Mouse (Mus musculus) intestine, embryonic 16.5 days (tissue): Measurements from ENCODE around the gene Lrrc61. TPM values are rescaled to one million over a fixed set of nuclear protein-coding genes. Genes with fewer than 3 reads are reported as not detected.

ENCODE experiments used
- ATAC-seq: fragments of 200-750 bp; cut with Nextera tagmentation; 2 replicates; pipeline ENCODE4 v1.8.0; 2017; ENCODE audit warnings: moderate TSS enrichment, moderate library complexity
- H3K27ac ChIP-seq: fragments of 300-500 bp; sonication (generic); 2 replicates; pipeline ENCODE4 v1.5.1; 2014; ENCODE audit warnings: mild to moderate bottlenecking, low read length
- H3K27me3 ChIP-seq: fragments of 300-500 bp; sonication (generic); replicated peaks from 2 replicates; pipeline ENCODE4 v1.6.1; 2014; ENCODE audit warnings: low read length, control low read depth, mixed read lengths; ENCODE audit not compliant: control insufficient read depth, insufficient read depth
- H3K36me3 ChIP-seq: fragments of 300-500 bp; sonication (generic); 2 replicates; pipeline ENCODE4 v1.6.1; 2014; ENCODE audit warnings: low read length, control low read depth; ENCODE audit not compliant: control insufficient read depth, insufficient read depth
- H3K4me1 ChIP-seq: fragments of 300-500 bp; sonication (generic); 2 replicates; pipeline ENCODE4 v1.6.1; 2014; ENCODE audit warnings: low read length, control low read depth, mixed read lengths; ENCODE audit not compliant: control insufficient read depth, insufficient read depth
- H3K4me2 ChIP-seq: fragments of 300-500 bp; sonication (generic); 2 replicates; pipeline ENCODE4 v1.6.1; 2014; ENCODE audit warnings: low read depth, low read length, control low read depth
- H3K4me3 ChIP-seq: fragments of 300-500 bp; sonication (generic); 2 replicates; pipeline ENCODE4 v1.5.1; 2014; ENCODE audit warnings: mild to moderate bottlenecking, low read length
- H3K9ac ChIP-seq: fragments of 300-500 bp; sonication (generic); 2 replicates; pipeline ENCODE4 v1.6.1; 2014; ENCODE audit warnings: low read depth, low read length
- H3K9me3 ChIP-seq: fragments of 300-500 bp; sonication (generic); 2 replicates; pipeline ENCODE4 v1.6.1; 2016; ENCODE audit warnings: low read length, control low read depth; ENCODE audit not compliant: control insufficient read depth
- WGBS: fragments of 180-500 bp; shearing (Covaris S2); extraction: QIAGEN DNeasy Blood & Tissue Kit; methylation state at CpG from one replicate; pipeline ENCODE4 v1.1.7; 2014; 5-methylcytosine and 5-hydroxymethylcytosine counted together
- polyA plus RNA-seq: library from polyadenylated mRNA; unstranded; fragments of >200 nt; fragmentation: Nextera tagmentation; extraction: Ambion mirVana; gene quantifications from 2 replicates; pipeline ENCODE4 v1.2.1, GENCODE M21; 2015

Gene Lrrc61
- polyA plus RNA-seq, 1 experiment from 2014 or later: 10.4 TPM

- Histone ChIP-seq H3K4me1 (peaks cover 9% of the 10 kb centered on the region; the same call in 1 of the 2 replicates), H3K27me3 (no peaks in the 10 kb centered on the region), H3K4me3 (peak overlapping the region; percentile 77), H3K9me3 (peaks cover 23% of the 10 kb centered on the region), H3K9ac (peak overlapping the region; percentile 92), H3K27ac (peak overlapping the region; percentile 85), H3K4me2 (peak overlapping the region; percentile 84), H3K36me3 (peaks cover 37% of the 10 kb centered on the region)
- peak; percentile 60 for ATAC-seq
- WGBS: under 1% methylated on average over 37 of the region's 41 CpGs
Observed at GRCm38 (mm10) chr6:48594043-48594738, 39.6 kb downstream of the Lrrc61 start.

DNA sequence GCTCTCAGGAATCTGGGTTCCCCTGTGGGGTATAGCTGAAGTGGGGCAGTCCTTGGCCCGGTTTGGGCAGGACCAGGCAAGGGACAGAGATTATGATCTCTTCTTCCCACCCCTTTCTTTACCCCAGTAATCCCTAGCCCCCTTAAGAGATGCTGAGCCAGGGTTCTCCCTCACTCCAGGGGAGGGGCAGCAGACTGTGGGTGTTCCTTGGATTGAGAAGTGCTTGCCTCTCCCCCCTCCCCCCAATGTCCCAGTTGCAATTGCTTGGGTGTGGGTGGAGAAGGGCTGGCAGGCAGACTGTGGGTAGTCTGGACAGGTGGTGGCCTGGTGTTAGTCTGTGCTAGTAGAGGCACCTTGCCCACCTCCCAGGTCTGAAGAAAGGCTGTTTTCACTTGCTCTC is 40.7 kb downstream of the Lrrc61 start:
- Histone ChIP-seq H3K4me2 (peak overlapping the region; percentile 84), H3K27ac (no peak overlapping the region), H3K9me3 (peaks cover 23% of the 10 kb centered on the region), H3K27me3 (no peaks in the 10 kb centered on the region), H3K4me1 (peaks cover 8% of the 10 kb centered on the region; the same call in 1 of the 2 replicates), H3K9ac (0 out of 2 replicates have a peak overlapping the region, but pooled peaks have one; percentile 92), H3K4me3 (0 out of 2 replicates have a peak overlapping the region, but pooled peaks have one; percentile 77), H3K36me3 (peaks cover 42% of the 10 kb centered on the region)
- WGBS: 57% methylated on average over 1 of the region's 1 CpGs
- no peak for ATAC-seq

DNA sequence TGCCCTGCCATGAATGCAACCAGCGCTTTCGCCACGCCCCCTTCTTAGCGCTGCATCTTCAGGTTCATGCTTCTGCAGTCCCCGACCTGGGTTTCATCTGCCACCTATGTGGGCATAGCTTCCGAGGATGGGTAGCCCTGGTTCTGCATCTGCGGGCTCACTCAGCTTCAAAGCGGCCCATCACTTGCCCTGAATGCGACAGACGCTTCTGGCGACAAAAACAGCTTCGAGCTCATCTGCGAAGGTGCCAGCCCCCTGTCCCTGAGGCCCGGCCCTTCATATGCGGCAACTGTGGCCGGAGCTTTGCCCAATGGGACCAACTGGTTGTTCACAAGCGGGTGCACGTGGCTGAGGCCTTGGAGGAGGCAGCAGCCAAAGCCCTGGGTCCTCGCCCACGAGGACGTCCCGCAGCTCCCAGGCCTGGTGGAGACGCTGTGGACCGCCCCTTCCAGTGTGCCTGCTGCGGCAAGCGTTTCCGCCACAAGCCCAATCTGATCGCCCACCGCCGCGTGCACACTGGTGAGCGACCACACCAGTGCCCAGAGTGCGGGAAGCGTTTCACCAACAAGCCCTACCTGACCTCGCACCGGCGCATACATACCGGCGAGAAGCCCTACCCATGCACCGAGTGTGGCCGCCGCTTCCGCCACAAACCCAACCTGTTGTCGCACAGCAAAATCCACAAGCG is 42.1 kb downstream of the Lrrc61 start:
- H3K36me3 ChIP-seq: peaks cover 42% of the 10 kb centered on the region
- ATAC-seq: no peak
- H3K4me3 ChIP-seq: no peak overlapping the region
- H3K27me3 ChIP-seq: no peaks in the 10 kb centered on the region
- 95% methylated on average over 45 of the region's 45 CpGs for WGBS
- peaks cover 23% of the 10 kb centered on the region for H3K9me3 ChIP-seq
- H3K27ac ChIP-seq: no peak overlapping the region
- no peak overlapping the region for H3K9ac ChIP-seq
- H3K4me2 ChIP-seq: no peak overlapping the region
- H3K4me1 ChIP-seq: peaks cover 14% of the 10 kb centered on the region; the same call in 1 of the 2 replicates

- H3K4me2 ChIP-seq: no peak overlapping the region
- no peaks in the 10 kb centered on the region for H3K27me3 ChIP-seq
- H3K4me1 ChIP-seq: peaks cover 14% of the 10 kb centered on the region; the same call in 1 of the 2 replicates
- WGBS: 95% methylated on average over 27 of the region's 27 CpGs
- no peak overlapping the region for H3K27ac ChIP-seq
- ATAC-seq: no peak
- H3K36me3 ChIP-seq: peaks cover 42% of the 10 kb centered on the region
- H3K4me3 ChIP-seq: no peak overlapping the region
- no peak overlapping the region for H3K9ac ChIP-seq
- peaks cover 23% of the 10 kb centered on the region for H3K9me3 ChIP-seq
Observed at GRCm38 (mm10) chr6:48597233-48597625, 42.6 kb downstream of the Lrrc61 start.

DNA sequence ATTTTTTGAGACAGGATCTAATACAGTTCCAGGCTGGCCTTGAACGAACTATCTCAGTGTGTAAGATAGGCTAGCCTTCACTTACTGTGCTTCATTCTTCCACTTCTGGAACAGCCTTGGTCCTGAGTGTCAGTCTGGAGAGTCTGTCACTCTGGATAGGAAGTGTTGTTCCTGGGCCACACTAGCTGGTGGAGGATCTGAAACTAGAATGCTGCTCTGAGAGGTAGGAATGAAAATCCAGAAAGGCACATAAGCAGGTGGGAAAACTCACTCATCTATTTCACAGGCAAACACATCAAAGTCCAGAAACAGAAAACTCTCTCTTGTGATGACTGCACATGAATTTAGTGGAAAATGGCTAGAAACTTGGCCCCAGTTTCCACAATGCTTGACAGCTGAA is 46.0 kb downstream of the Lrrc61 start:
- Histone ChIP-seq H3K4me1 (0 out of 2 replicates have a peak, but pooled peaks cover 11% of the 10 kb centered on the region), H3K27ac (no peak overlapping the region), H3K9me3 (peaks cover 23% of the 10 kb centered on the region), H3K36me3 (peaks cover 37% of the 10 kb centered on the region), H3K9ac (0 out of 2 replicates have a peak overlapping the region, but pooled peaks have one; percentile 78), H3K4me3 (no peak overlapping the region), H3K4me2 (no peak overlapping the region), H3K27me3 (no peaks in the 10 kb centered on the region)
- ATAC-seq: no peak
- 89% methylated on average over 1 of the region's 1 CpGs for WGBS

DNA sequence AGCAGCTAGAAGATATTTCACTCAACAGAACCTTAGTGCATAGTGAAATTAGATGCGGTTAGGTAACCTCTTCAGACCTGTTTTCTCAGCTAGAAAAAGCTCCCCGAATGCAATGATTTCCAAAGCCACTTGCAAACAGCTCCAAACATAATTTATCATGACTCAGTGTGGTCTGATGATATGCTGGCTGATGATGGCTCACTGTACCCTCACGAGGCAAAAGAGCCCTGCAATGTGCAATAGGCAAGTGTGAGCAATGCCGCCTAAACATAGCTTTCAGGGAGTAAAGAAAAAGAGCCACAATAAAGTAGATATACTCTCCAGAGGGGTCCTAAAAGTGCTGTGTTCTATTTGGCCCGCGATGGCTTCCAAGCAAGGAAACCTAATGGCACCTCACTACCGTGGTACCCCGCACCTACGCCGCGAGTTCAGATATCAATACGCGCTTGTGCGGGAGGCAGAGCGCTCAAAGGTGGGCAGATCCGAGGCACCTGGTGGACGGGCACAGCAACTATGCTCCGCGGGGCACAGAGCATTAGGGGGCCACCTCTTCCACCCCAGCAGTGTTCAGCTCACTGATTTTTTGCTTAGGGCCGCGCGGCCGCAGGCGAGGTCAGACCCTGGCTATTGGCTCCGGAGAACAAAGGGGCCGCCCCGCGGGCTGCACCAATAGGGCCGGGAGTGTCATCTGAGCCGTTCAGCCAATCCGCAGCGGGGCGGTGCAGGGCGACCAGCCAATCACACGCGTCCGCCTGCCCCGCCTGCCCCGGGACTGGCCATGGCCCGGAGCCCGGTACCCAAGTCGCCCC is 46.9 kb downstream of the Lrrc61 start, which contains the start of gene Zfp775:
Zfp775 (plus strand) TSS at position 793 of the 809 bp plus-strand sequence.
- H3K4me2 ChIP-seq: peak within 1 kb of the TSS; percentile 94
- WGBS: 4% methylated on average over 42 of the region's 42 CpGs
- peak; percentile 100 for ATAC-seq
- peak within 1 kb of the TSS; percentile 77 for H3K27ac ChIP-seq
- H3K27me3 ChIP-seq: no peaks in the 10 kb centered on the region
- peaks cover 28% of the 10 kb centered on the region for H3K36me3 ChIP-seq
- 0 out of 2 replicates have a peak, but pooled peaks cover 11% of the 10 kb centered on the region for H3K4me1 ChIP-seq
- peak within 1 kb of the TSS; percentile 88 for H3K4me3 ChIP-seq
- peaks cover 14% of the 10 kb centered on the region for H3K9me3 ChIP-seq
- peak within 1 kb of the TSS; percentile 82 for H3K9ac ChIP-seq

DNA sequence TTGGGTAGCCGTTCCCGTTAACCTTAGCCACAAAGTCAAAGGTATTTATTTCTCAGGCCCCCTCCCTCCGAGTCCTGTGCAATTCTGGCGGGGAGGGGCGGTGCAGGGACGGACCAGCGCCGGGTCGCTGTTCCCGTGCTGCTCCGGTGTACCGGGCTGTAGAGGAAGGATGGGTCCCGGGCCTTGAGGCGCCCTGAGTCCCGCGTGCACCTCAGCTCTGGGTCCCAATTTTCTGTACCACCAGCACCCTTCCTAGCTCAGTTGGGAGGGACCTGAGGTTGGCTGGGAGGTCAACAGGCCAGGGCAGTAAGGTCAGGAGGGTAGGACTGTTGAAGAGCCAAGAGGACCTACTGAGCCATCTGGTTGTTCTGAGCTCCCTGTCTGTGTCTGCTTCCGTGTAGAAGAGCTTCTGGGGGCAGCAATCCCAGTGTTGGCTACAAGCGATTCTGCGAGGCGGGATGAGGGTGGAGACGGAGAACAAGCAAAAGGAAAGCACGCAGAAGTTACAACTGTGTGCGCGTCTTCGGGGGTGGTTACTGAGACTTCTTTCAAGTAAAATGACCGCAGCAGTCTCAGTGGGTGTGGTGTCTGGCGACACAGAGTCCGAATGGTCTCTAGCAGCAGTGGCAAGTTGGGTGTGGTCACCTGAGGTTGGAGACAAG is 47.6 kb downstream of the Lrrc61 start:
- ATAC-seq: peak; percentile 83
- no peaks in the 10 kb centered on the region for H3K27me3 ChIP-seq
- peaks cover 7% of the 10 kb centered on the region for H3K9me3 ChIP-seq
- peak overlapping the region; percentile 88 for H3K4me3 ChIP-seq
- H3K36me3 ChIP-seq: peaks cover 21% of the 10 kb centered on the region
- 1% methylated on average over 28 of the region's 28 CpGs for WGBS
- peak overlapping the region; percentile 82 for H3K9ac ChIP-seq
- H3K4me2 ChIP-seq: peak overlapping the region; percentile 94
- H3K27ac ChIP-seq: peak overlapping the region; percentile 77
- H3K4me1 ChIP-seq: 0 out of 2 replicates have a peak, but pooled peaks cover 11% of the 10 kb centered on the region

- H3K9ac ChIP-seq: no peak overlapping the region
- no peak for ATAC-seq
- no peak overlapping the region for H3K27ac ChIP-seq
- 69% methylated on average over 2 of the region's 2 CpGs for WGBS
- H3K27me3 ChIP-seq: no peaks in the 10 kb centered on the region
- H3K36me3 ChIP-seq: no peaks in the 10 kb centered on the region
- no peaks in the 10 kb centered on the region for H3K9me3 ChIP-seq
- H3K4me1 ChIP-seq: peaks cover 5% of the 10 kb centered on the region; the same call in 1 of the 2 replicates
- no peak overlapping the region for H3K4me3 ChIP-seq
- H3K4me2 ChIP-seq: no peak overlapping the region
Observed at GRCm38 (mm10) chr6:48608124-48608523, 53.5 kb downstream of the Lrrc61 start.
